Mouse (Mus musculus) Patski (cell line): ENCODE data around the gene Ermp1. TPM values are rescaled to one million over a fixed set of nuclear protein-coding genes. Genes with fewer than 3 reads are reported as not detected.

ENCODE experiments used
- ATAC-seq: fragments of 100-300 bp; one replicate; pipeline ENCODE4 v1.8.0; 2021
- CTCF ChIA-PET: fragments of 350-600 bp; sonication (Branson Sonifier 250); formaldehyde crosslinking; loops from one replicate; lab custom pipeline; 2022; ENCODE audit warnings: inconsistent platforms; lab: Charles Lee
- POLR2A ChIA-PET: fragments of 350-600 bp; sonication (Branson Sonifier 250); formaldehyde crosslinking; loops from one replicate; lab custom pipeline; 2022; ENCODE audit warnings: antibody characterized with exemption, inconsistent platforms; lab: Charles Lee
- DNase-seq: peaks from one replicate; pipeline ENCODE4 v3.0.0-alpha.2; 2011; ENCODE audit warnings: low read depth, low spot score
- H3K27me3 ChIP-seq: fragments of 371-371 bp; one replicate; pipeline ENCODE4 v1.5.1; 2021
- CTCF ChIP-seq: fragments of 100-300 bp; IDR thresholded peaks from one replicate; pipeline ENCODE4 v1.5.1; 2021
- in situ Hi-C: fragments of 300-500 bp; cut with MboI; formaldehyde crosslinking; loops from 3 replicates; pipeline ENCODE4 v1.11.1; 2018; ENCODE audit warnings: low pct_unique_long_range_greater_than_20kb, mixed read lengths
- polyA plus RNA-seq: library from polyadenylated mRNA; unstranded; gene quantifications from one replicate; pipeline ENCODE4 v1.2.3, GENCODE M21; 2021

The Ermp1 gene
- polyA plus RNA-seq, 1 experiment from 2014 or later, result 94.4 TPM

GRCm38 (mm10) chr19:29676479-29677193 lies 28.4 kb upstream of the Ermp1 start:
- ChIA-PET CTCF (interaction anchor here (1.1 to 1.2 kb wide), 2 partner anchors 18 to 23 kb away, joined by 3 read pairs; no protein-coding TSS in a partner anchor), POLR2A (interaction anchor here (0.7 kb wide), 1 partner anchor 80 kb away, joined by 3 read pairs; no protein-coding TSS in a partner anchor)
- DNase-seq, result no peak
- in situ Hi-C loops, result loop anchor here (5.0 to 25.0 kb wide), 2 partner anchors 146 to 311 kb away; no protein-coding TSS in a partner anchor
- no peaks in the 10 kb centered on the region for H3K27me3 ChIP-seq
- no peak for ATAC-seq
- no peak for TF ChIP-seq CTCF

GRCm38 (mm10) chr19:29675562-29676078 lies 27.4 kb upstream of the Ermp1 start:
- TF ChIP-seq CTCF, result no peak
- in situ Hi-C loops, result loop anchor here (5.0 to 25.0 kb wide), 2 partner anchors 147 to 312 kb away; no protein-coding TSS in a partner anchor
- CTCF ChIA-PET, result interaction anchor here (0.7 kb wide), 1 partner anchor 8 kb away, joined by 4 read pairs; no protein-coding TSS in a partner anchor
- ATAC-seq (no peak), DNase-seq (no peak)
- no peaks in the 10 kb centered on the region for H3K27me3 ChIP-seq
- POLR2A ChIA-PET, result no interaction called here

GRCm38 (mm10) chr19:29674946-29675345 lies 26.7 kb upstream of the Ermp1 start:
- in situ Hi-C loops, result loop anchor here (5.0 to 25.0 kb wide), 2 partner anchors 147 to 312 kb away; no protein-coding TSS in a partner anchor
- no peak for TF ChIP-seq CTCF
- ChIA-PET POLR2A (no interaction called here), CTCF (interaction anchor here (1.4 kb wide), 1 partner anchor 146 kb away, joined by 3 read pairs; no protein-coding TSS in a partner anchor)
- no peak for ATAC-seq
- DNase-seq, result no peak
- H3K27me3 ChIP-seq, result no peaks in the 10 kb centered on the region

GRCm38 (mm10) chr19:29672660-29673059 lies 24.4 kb upstream of the Ermp1 start:
- ATAC-seq (no peak), DNase-seq (no peak)
- in situ Hi-C loops, result no loop called here
- no peak for TF ChIP-seq CTCF
- CTCF ChIA-PET, result no interaction called here
- H3K27me3 ChIP-seq, result no peaks in the 10 kb centered on the region
- POLR2A ChIA-PET, result no interaction called here

DNA sequence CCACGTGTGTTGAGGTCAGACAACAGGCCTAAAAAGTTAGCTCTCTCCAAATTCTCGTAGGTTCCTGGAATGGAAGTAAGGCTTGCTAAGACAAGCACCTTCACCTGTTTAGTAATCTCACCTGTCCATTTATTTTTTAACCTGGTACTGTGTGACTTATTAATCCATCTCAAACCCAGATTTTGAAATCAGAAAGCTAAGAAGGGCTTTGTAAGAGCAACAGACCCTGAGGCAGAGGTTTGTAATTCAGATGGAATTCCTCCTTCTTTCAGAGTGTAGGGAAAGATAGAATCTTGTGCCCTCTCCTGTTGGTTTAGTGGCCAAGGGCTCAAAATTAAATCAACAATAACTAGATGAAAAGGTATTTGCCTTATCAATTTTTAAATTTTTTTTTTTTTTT lies 22.9 kb upstream of the Ermp1 start:
- POLR2A ChIA-PET, result interaction anchor here (0.6 kb wide), 1 partner anchor 124 kb away, joined by 3 read pairs; no protein-coding TSS in a partner anchor
- TF ChIP-seq CTCF, result no peak
- H3K27me3 ChIP-seq, result no peaks in the 10 kb centered on the region
- no peak for DNase-seq
- in situ Hi-C loops, result no loop called here
- CTCF ChIA-PET, result interaction anchor here (1.6 to 2.3 kb wide), 2 partner anchors 13 to 14 kb away, joined by 4 to 6 read pairs; no protein-coding TSS in a partner anchor
- no peak for ATAC-seq

DNA sequence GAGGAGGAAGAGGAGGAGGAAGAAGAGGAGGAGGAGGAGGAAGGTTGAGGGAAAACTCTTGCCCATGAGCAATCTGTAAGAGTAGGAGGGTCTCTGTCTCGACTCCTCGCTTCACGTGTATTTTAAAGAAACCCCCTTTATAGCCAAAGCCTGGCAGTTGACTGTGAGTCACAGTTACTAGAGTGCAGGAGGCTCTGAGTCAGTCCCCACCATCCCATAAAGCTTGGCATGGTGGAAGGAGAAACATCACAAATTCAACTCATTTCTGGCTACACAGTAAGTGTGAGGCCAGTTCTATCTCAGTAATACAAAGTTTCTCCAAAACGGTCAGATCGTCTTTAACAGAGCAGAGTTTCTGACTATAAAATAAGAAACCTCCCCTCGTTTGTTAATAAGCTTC lies 22.0 kb upstream of the Ermp1 start:
- ChIA-PET POLR2A (interaction anchor here (0.6 kb wide), 1 partner anchor 97 kb away, joined by 3 read pairs; no protein-coding TSS in a partner anchor), CTCF (interaction anchor here (1.1 to 2.3 kb wide), 3 partner anchors 13 to 19 kb away, joined by 4 to 6 read pairs (median 4); no protein-coding TSS in a partner anchor)
- no peak for DNase-seq
- no peaks in the 10 kb centered on the region for H3K27me3 ChIP-seq
- ATAC-seq, result no peak
- in situ Hi-C loops, result no loop called here
- TF ChIP-seq CTCF, result no peak

- ATAC-seq (no peak), DNase-seq (no peak)
- in situ Hi-C loops, result no loop called here
- H3K27me3 ChIP-seq, result no peaks in the 10 kb centered on the region
- ChIA-PET POLR2A (no interaction called here), CTCF (no interaction called here)
- no peak for TF ChIP-seq CTCF
Observed at GRCm38 (mm10) chr19:29668135-29668534, 19.9 kb upstream of the Ermp1 start.

GRCm38 (mm10) chr19:29666965-29667594 lies 18.9 kb upstream of the Ermp1 start:
- in situ Hi-C loops, result no loop called here
- ATAC-seq (peak; percentile 79), DNase-seq (no peak)
- ChIA-PET POLR2A (no interaction called here), CTCF (no interaction called here)
- no peaks in the 10 kb centered on the region for H3K27me3 ChIP-seq
- TF ChIP-seq CTCF, result no peak

GRCm38 (mm10) chr19:29666164-29666563 lies 17.9 kb upstream of the Ermp1 start:
- no peak for ATAC-seq

GRCm38 (mm10) chr19:29664934-29665333 lies 16.7 kb upstream of the Ermp1 start:
- no peak for TF ChIP-seq CTCF
- DNase-seq (no peak), ATAC-seq (no peak)
- in situ Hi-C loops, result no loop called here
- CTCF ChIA-PET, result interaction anchor here (1.2 to 1.3 kb wide), 3 partner anchors 9 to 15 kb away, joined by 3 to 4 read pairs (median 3); no protein-coding TSS in a partner anchor
- H3K27me3 ChIP-seq, result no peaks in the 10 kb centered on the region
- POLR2A ChIA-PET, result no interaction called here

More at GRCm38 (mm10) chr19:29666164-29666563, 17.9 kb upstream of the Ermp1 start:
- POLR2A ChIA-PET, result interaction anchor here (0.6 kb wide), 1 partner anchor 180 kb away, joined by 3 read pairs; no protein-coding TSS in a partner anchor
- CTCF ChIA-PET, result no interaction called here
- DNase-seq, result no peak
- TF ChIP-seq CTCF, result no peak
- in situ Hi-C loops, result no loop called here
- H3K27me3 ChIP-seq, result no peaks in the 10 kb centered on the region
